Mouse (Mus musculus) adrenal gland, postnatal 25 days (tissue): Measurements from ENCODE around the gene Serpina1e. TPM values are rescaled to one million over a fixed set of nuclear protein-coding genes. Genes with fewer than 3 reads are reported as not detected.
"Not testable (repeated sequence)": the region's sequence is repeated elsewhere in the genome, so short reads cannot be mapped to it uniquely, and the experiment has no call there.

Experiments used
- DNase-seq: peaks from one replicate; pipeline ENCODE4 v3.0.0; 2021; ENCODE audit warnings: mixed read lengths
- total RNA-seq: library from RNA; stranded (reverse); gene quantifications from 2 replicates; pipeline ENCODE4 v1.2.3, GENCODE M21; 2021

Serpina1e gene
- total RNA-seq, 1 experiment from 2014 or later, result 0.24 TPM

- no peak for DNase-seq
Observed at GRCm38 (mm10) chr12:103962860-103963259, 4.1 kb upstream of the Serpina1e start.

- DNase-seq, result no peak
Observed at GRCm38 (mm10) chr12:103962337-103962736, 3.6 kb upstream of the Serpina1e start.

DNA sequence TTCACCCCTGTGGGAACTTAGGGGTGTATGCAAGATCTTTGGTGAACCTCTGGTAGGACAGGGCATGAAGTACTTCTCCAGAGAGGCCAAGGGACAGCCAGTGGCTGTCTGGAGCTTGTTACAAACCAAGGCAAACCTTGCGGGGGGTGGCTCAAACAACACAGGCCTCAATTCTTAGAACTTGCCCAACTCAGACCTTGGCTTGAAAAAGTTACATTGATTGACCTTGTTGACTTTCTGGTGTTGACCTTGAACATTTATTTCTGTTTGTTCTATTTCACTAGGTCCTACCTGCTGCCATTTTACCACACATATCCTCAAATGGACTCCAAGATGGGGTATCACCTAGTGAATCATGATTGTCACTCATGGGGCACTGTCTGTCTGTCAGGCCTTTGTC lies 2.9 kb upstream of the Serpina1e start:
- no peak for DNase-seq

DNA sequence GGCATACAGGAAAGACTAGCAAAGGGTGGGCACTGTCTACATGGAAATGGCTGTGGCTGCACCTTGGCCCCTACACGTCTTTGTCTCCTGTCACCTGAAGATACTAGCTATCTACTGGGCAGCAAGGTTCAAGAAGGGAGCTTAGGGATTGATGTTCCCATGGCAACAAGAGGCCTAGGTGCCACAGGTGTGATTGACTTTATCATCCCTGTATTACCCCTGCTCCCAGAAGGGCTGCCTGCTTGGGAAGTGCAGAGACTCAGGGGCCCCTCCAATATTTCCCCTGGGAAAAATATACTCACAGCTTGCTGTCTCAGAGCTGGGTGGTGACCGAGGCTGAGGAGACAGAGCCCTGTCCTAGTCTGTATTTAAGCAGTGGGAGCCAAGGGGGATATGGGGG lies 2.2 kb downstream of the Serpina1e start:
- DNase-seq, result not testable (repeated sequence)

- DNase-seq, result not testable (repeated sequence)
Observed at GRCm38 (mm10) chr12:103952972-103953371, 5.8 kb downstream of the Serpina1e start.

GRCm38 (mm10) chr12:103946243-103946642 lies 12.5 kb downstream of the Serpina1e start:
- DNase-seq, result no peak

DNA sequence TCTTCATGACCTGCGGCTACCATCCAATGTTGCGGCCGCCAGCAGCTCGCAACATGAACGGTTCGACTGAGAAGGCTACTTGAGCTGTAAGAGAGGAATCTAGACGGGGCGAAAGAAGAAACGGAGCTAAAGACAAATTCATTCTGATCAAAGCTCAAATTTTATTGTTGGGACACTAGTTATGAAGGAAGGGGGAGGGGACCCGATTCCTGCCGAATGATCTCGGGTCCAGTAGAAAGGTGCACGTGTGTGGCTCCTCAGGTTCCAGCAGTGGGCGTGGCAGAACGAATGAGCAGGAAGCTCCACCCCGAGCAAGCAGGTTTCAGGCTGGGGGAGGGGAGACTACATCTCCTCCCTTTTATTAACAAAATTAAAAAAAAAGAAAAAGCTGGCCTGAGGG lies 49.6 kb downstream of the Serpina1e start:
- DNase-seq, result not testable (repeated sequence)

- DNase-seq, result not testable (repeated sequence)
Observed at GRCm38 (mm10) chr12:103907746-103908145, 51.0 kb downstream of the Serpina1e start.

- not testable (repeated sequence) for DNase-seq
Observed at GRCm38 (mm10) chr12:103904837-103905340, 53.9 kb downstream of the Serpina1e start, which contains the start of gene Serpina1c. Gene Serpina1c, minus strand, starts transcription at chr12:103904887.

DNA sequence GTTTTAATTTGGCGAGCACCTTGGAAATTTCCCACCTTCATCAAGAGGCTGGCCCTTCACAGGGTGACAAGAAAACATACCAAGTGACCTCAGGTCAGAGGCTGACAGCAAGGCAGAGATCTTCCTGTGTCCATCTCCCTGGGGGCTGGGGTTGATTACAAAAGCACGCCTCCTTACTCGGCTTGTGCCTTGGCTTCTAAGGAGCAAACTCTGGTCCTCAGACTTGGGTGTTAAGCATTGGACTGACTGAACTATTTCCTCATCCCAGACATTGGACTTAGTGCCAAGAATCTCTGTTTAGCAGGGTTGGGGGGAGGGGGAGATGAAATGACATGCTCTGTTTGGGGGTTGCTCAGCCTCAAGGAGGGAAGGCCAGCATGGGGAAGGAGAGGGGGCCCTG lies 56.8 kb downstream of the Serpina1e start:
- not testable (repeated sequence) for DNase-seq

Other genes with a start within 250 kb of the Serpina1e start
- 0.24 and 34.4 TPM in 2 replicates for gene Serpina1d, start 185.4 kb downstream of the Serpina1e start, total RNA-seq
- 0.24 and 60.8 TPM in 2 replicates for gene Serpina1b, start 128.6 kb downstream of the Serpina1e start, total RNA-seq
- 0.46 and 28.4 TPM in 2 replicates for gene Serpina1a, start 95.4 kb downstream of the Serpina1e start, total RNA-seq
- 41.5 TPM in 1 of 2 replicates, not detected in the other for gene Serpina1c, start 54.1 kb downstream of the Serpina1e start, total RNA-seq
- not detected in 2 replicates for gene Serpina11, start 31.0 kb upstream of the Serpina1e start, total RNA-seq
- not detected in 2 replicates for gene Serpina9, start 54.8 kb upstream of the Serpina1e start, total RNA-seq
- gene Serpina12, start 85.5 kb upstream of the Serpina1e start, total RNA-seq, result 0.12 and 0.24 TPM in 2 replicates
- not detected in 2 replicates for gene Serpina5, start 142.1 kb upstream of the Serpina1e start, total RNA-seq
- gene Serpina3a, start 153.7 kb upstream of the Serpina1e start, total RNA-seq, result not detected in 2 replicates
- 0.18 TPM in 1 of 2 replicates, not detected in the other for gene Serpina3b, start 169.0 kb upstream of the Serpina1e start, total RNA-seq
- gene Serpina3c, start 194.9 kb upstream of the Serpina1e start, total RNA-seq, result 8.4 and 13.2 TPM in 2 replicates